Mouse (Mus musculus) embryonic facial prominence, embryonic 14.5 days (tissue): ENCODE results near the gene Kcnh2. TPM values are rescaled to one million over a fixed set of nuclear protein-coding genes. Genes with fewer than 3 reads are reported as not detected.
A peak's percentile ranks its signal among the peaks of the same experiment; 100 is the strongest.

Experiments used
- ATAC-seq: fragments of 200-750 bp; cut with Nextera tagmentation; 2 replicates; pipeline ENCODE4 v1.8.0; 2017; ENCODE audit warnings: low read depth, moderate number of reproducible peaks, moderate TSS enrichment
- DNase-seq: peaks from one replicate; pipeline ENCODE4 v3.0.0-alpha.2; 2015; ENCODE audit warnings: low spot score
- H3K27ac ChIP-seq: fragments of 300-500 bp; sonication (generic); replicated peaks from 2 replicates; pipeline ENCODE4 v1.5.1; 2014; ENCODE audit warnings: low read depth, mild to moderate bottlenecking, low read length, moderate library complexity
- H3K27me3 ChIP-seq: fragments of 300-500 bp; sonication (generic); replicated peaks from 2 replicates; pipeline ENCODE4 v1.6.1; 2014; ENCODE audit warnings: low read length; ENCODE audit not compliant: control insufficient read depth, insufficient read depth
- H3K36me3 ChIP-seq: fragments of 300-500 bp; sonication (generic); 2 replicates; pipeline ENCODE4 v1.6.1; 2014; ENCODE audit warnings: low read length, mixed read lengths; ENCODE audit not compliant: control insufficient read depth, insufficient read depth
- H3K4me1 ChIP-seq: fragments of 300-500 bp; sonication (generic); 2 replicates; pipeline ENCODE4 v1.6.1; 2014; ENCODE audit warnings: antibody characterized with exemption, low read length; ENCODE audit not compliant: control insufficient read depth, insufficient read depth
- H3K4me2 ChIP-seq: fragments of 300-500 bp; sonication (generic); 2 replicates; pipeline ENCODE4 v1.6.1; 2014; ENCODE audit warnings: low read depth, mild to moderate bottlenecking, low read length, moderate library complexity, mixed read lengths
- H3K4me3 ChIP-seq: fragments of 300-500 bp; sonication (generic); 2 replicates; pipeline ENCODE4 v1.5.1; 2014; ENCODE audit warnings: low read depth, mild to moderate bottlenecking, low read length
- H3K9ac ChIP-seq: fragments of 300-500 bp; sonication (generic); 2 replicates; pipeline ENCODE4 v1.6.1; 2014; ENCODE audit warnings: low read depth, mild to moderate bottlenecking, low read length, moderate library complexity, mixed read lengths
- H3K9me3 ChIP-seq: fragments of 300-500 bp; sonication (generic); 2 replicates; pipeline ENCODE4 v1.6.1; 2016; ENCODE audit warnings: low read length; ENCODE audit not compliant: control insufficient read depth
- WGBS: fragments of 180-500 bp; shearing (Covaris S2); extraction: QIAGEN DNeasy Blood & Tissue Kit; methylation state at CpG from one replicate; pipeline ENCODE4 v1.1.7; 2014; 5-methylcytosine and 5-hydroxymethylcytosine counted together
- polyA plus RNA-seq: library from polyadenylated mRNA; unstranded; fragments of >200 nt; fragmentation: Nextera tagmentation; extraction: Ambion mirVana; gene quantifications from 2 replicates; pipeline ENCODE4 v1.2.1, GENCODE M21; 2014

Kcnh2 gene
- polyA plus RNA-seq, 1 experiment from 2014 or later, result 7.6 TPM

GRCm38 (mm10) chr5:24337821-24338220 is 13.6 kb downstream of the Kcnh2 start:
- no peaks in the 10 kb centered on the region for H3K9me3 ChIP-seq
- no peaks in the 10 kb centered on the region for H3K36me3 ChIP-seq
- H3K4me3 ChIP-seq, result no peak overlapping the region
- H3K4me2 ChIP-seq, result no peak overlapping the region
- H3K27me3 ChIP-seq, result no peaks in the 10 kb centered on the region
- ATAC-seq, result no peak; the same call in 1 of the 2 replicates
- no peak overlapping the region for H3K9ac ChIP-seq
- WGBS, result 53% methylated on average over 2 of the region's 2 CpGs
- DNase-seq, result no peak
- H3K4me1 ChIP-seq, result no peaks in the 10 kb centered on the region
- no peak overlapping the region for H3K27ac ChIP-seq

- Histone ChIP-seq H3K27ac (no peak overlapping the region), H3K27me3 (no peaks in the 10 kb centered on the region), H3K36me3 (no peaks in the 10 kb centered on the region), H3K4me1 (no peaks in the 10 kb centered on the region), H3K9ac (no peak overlapping the region), H3K4me2 (no peak overlapping the region), H3K4me3 (no peak overlapping the region), H3K9me3 (no peaks in the 10 kb centered on the region)
- WGBS, result 23% methylated on average over 9 of the region's 9 CpGs
- DNase-seq, result no peak
- ATAC-seq, result no peak
Observed at GRCm38 (mm10) chr5:24337366-24337765, 14.0 kb downstream of the Kcnh2 start.

GRCm38 (mm10) chr5:24335888-24336511 is 15.4 kb downstream of the Kcnh2 start:
- H3K27ac ChIP-seq, result no peak overlapping the region
- H3K9ac ChIP-seq, result no peak overlapping the region
- no peaks in the 10 kb centered on the region for H3K9me3 ChIP-seq
- DNase-seq (no peak), ATAC-seq (peak; percentile 84)
- no peaks in the 10 kb centered on the region for H3K27me3 ChIP-seq
- no peaks in the 10 kb centered on the region for H3K36me3 ChIP-seq
- no peaks in the 10 kb centered on the region for H3K4me1 ChIP-seq
- H3K4me3 ChIP-seq, result no peak overlapping the region
- H3K4me2 ChIP-seq, result no peak overlapping the region
- WGBS, result 21% methylated on average over 3 of the region's 3 CpGs

- H3K36me3 ChIP-seq, result no peaks in the 10 kb centered on the region
- no peak overlapping the region for H3K27ac ChIP-seq
- H3K4me2 ChIP-seq, result no peak overlapping the region
- WGBS, result 13% methylated on average over 3 of the region's 3 CpGs
- no peaks in the 10 kb centered on the region for H3K27me3 ChIP-seq
- ATAC-seq (no peak), DNase-seq (no peak)
- no peaks in the 10 kb centered on the region for H3K9me3 ChIP-seq
- H3K4me1 ChIP-seq, result no peaks in the 10 kb centered on the region
- no peak overlapping the region for H3K4me3 ChIP-seq
- H3K9ac ChIP-seq, result no peak overlapping the region
Observed at GRCm38 (mm10) chr5:24334749-24335148, 16.7 kb downstream of the Kcnh2 start.

- no peaks in the 10 kb centered on the region for H3K27me3 ChIP-seq
- H3K36me3 ChIP-seq, result no peaks in the 10 kb centered on the region
- no peak overlapping the region for H3K4me3 ChIP-seq
- H3K4me1 ChIP-seq, result peaks cover 13% of the 10 kb centered on the region
- no peak for DNase-seq
- 63% methylated on average over 4 of the region's 4 CpGs for WGBS
- no peak overlapping the region for H3K27ac ChIP-seq
- no peak for ATAC-seq
- no peaks in the 10 kb centered on the region for H3K9me3 ChIP-seq
- no peak overlapping the region for H3K4me2 ChIP-seq
- H3K9ac ChIP-seq, result no peak overlapping the region
Observed at GRCm38 (mm10) chr5:24332401-24332800, 19.0 kb downstream of the Kcnh2 start.

- peak overlapping the region; percentile 61 for H3K4me2 ChIP-seq
- peak overlapping the region; percentile 30; the same call in 1 of the 2 replicates for H3K4me3 ChIP-seq
- H3K27ac ChIP-seq, result no peak overlapping the region; the same call in 1 of the 2 replicates
- 0 out of 2 replicates have a peak, but pooled peaks cover 4% of the 10 kb centered on the region for H3K27me3 ChIP-seq
- H3K36me3 ChIP-seq, result no peaks in the 10 kb centered on the region
- peaks cover 13% of the 10 kb centered on the region for H3K4me1 ChIP-seq
- ATAC-seq, result no peak
- DNase-seq, result no peak
- 42% methylated on average over 5 of the region's 5 CpGs for WGBS
- 0 out of 2 replicates have a peak overlapping the region, but pooled peaks have one; percentile 48 for H3K9ac ChIP-seq
- H3K9me3 ChIP-seq, result no peaks in the 10 kb centered on the region
Observed at GRCm38 (mm10) chr5:24329965-24330298, 21.5 kb downstream of the Kcnh2 start.

- 0 out of 2 replicates have a peak, but pooled peaks cover 9% of the 10 kb centered on the region for H3K27me3 ChIP-seq
- H3K9ac ChIP-seq, result peak overlapping the region; percentile 48
- DNase-seq (peak; percentile 58), ATAC-seq (peak; percentile 79)
- no peak overlapping the region; the same call in 1 of the 2 replicates for H3K27ac ChIP-seq
- WGBS, result 17% methylated on average over 8 of the region's 27 CpGs
- H3K4me2 ChIP-seq, result peak overlapping the region; percentile 61
- H3K36me3 ChIP-seq, result no peaks in the 10 kb centered on the region
- peaks cover 13% of the 10 kb centered on the region for H3K4me1 ChIP-seq
- H3K9me3 ChIP-seq, result no peaks in the 10 kb centered on the region
- H3K4me3 ChIP-seq, result peak overlapping the region; percentile 30
Observed at GRCm38 (mm10) chr5:24329212-24329964, 22.0 kb downstream of the Kcnh2 start.

- H3K27me3 ChIP-seq, result 0 out of 2 replicates have a peak, but pooled peaks cover 13% of the 10 kb centered on the region
- H3K4me1 ChIP-seq, result peaks cover 13% of the 10 kb centered on the region
- H3K9me3 ChIP-seq, result no peaks in the 10 kb centered on the region
- no peak for DNase-seq
- ATAC-seq, result no peak
- H3K4me3 ChIP-seq, result peak overlapping the region; percentile 30; the same call in 1 of the 2 replicates
- peak overlapping the region; percentile 61 for H3K4me2 ChIP-seq
- WGBS, result 71% methylated on average over 6 of the region's 6 CpGs
- H3K36me3 ChIP-seq, result no peaks in the 10 kb centered on the region
- peak overlapping the region; percentile 48 for H3K9ac ChIP-seq
- H3K27ac ChIP-seq, result no peak overlapping the region
Observed at GRCm38 (mm10) chr5:24328813-24329211, 22.6 kb downstream of the Kcnh2 start.
